Mouse (Mus musculus): ENCODE results near the gene Bri3. TPM values are rescaled to one million over a fixed set of nuclear protein-coding genes. Genes with fewer than 3 reads are reported as not detected.

The Bri3 gene
- total RNA-seq, 2 experiments from 2014 or later: 64.7 to 65.3 TPM

- no peak overlapping the region for H3K4me3 ChIP-seq
- no peak overlapping the region for H3K27ac ChIP-seq
- TF ChIP-seq CTCF (conservative IDR thresholded peaks at IDR 0.05): no peak
- DNase-seq (ENCODE audit: low spot score in 2 of 2): no peak
Measured at GRCm38 (mm10) chr5:144247307-144247706, 3.1 kb downstream of the Bri3 start.

DNA sequence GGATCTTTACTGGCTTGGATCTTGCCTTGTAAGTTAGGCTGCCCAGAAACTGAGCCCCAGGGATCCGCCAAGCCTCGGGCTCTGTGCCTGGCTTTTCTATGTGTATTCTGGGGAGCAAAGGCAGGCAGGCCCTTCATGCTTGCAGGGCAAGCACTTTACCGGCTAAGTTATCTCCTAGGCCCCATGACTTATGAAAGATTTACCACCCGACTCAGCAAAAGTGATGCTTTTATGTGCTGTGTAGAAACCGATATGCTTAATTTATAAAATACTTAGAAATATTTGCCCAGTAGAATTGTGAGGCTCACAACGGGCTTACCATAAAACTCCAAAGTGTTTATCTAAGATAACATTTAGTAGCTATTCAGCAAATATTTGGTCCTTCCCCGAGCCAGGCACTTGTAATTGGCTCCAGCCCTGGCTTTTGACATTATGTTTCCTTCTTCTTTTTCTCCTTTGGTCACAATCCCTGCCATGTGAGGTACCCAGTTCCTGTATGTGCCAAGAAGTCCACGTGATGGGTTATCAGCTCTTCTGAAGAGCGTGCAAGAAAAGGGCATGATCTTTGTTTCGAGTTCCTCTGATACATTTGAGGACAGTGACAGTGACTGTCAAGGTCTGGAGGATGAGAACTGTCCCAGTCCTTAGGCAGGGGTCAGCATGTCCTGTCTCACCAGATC, 3.8 kb downstream of the Bri3 start:
- Histone ChIP-seq H3K27ac (no peak overlapping the region), H3K4me3 (no peak overlapping the region)
- DNase-seq (ENCODE audit: low spot score in 2 of 2): no peak
- no peak for TF ChIP-seq CTCF (conservative IDR thresholded peaks at IDR 0.05)

- DNase-seq (ENCODE audit: low spot score in 2 of 2): no peak
- Histone ChIP-seq H3K27ac (no peak overlapping the region), H3K4me3 (no peak overlapping the region)
- peak; percentile 67 for TF ChIP-seq CTCF (conservative IDR thresholded peaks at IDR 0.05)
Measured at GRCm38 (mm10) chr5:144249871-144250270, 5.6 kb downstream of the Bri3 start.

- no peak overlapping the region for H3K27ac ChIP-seq
- no peak overlapping the region for H3K4me3 ChIP-seq
- no peak for DNase-seq (ENCODE audit: low spot score in 2 of 2)
- TF ChIP-seq CTCF (conservative IDR thresholded peaks at IDR 0.05): no peak
Measured at GRCm38 (mm10) chr5:144251876-144252577, 7.8 kb downstream of the Bri3 start.

DNA sequence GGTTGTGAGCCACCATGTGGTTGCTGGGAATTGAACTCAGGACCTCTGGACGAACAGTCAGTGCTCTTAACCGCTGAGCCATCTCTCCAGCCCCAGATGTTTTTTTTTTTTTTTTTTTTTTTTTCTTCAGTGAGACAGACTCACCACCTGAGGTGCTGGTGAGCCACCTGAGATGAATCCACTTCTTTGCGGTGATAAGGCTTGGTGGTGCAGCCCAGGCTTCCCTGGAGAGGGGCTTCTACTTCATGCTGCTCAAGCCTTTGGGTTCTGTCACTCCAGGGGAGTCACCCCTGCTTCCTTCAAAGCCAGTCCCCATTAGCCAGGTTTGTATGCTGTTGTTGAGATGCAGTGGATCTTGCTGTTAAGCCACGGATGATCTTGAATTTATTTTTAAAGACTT, 9.0 kb downstream of the Bri3 start:
- no peak overlapping the region for H3K4me3 ChIP-seq
- no peak for DNase-seq (ENCODE audit: low spot score in 2 of 2)
- no peak overlapping the region for H3K27ac ChIP-seq
- TF ChIP-seq CTCF (conservative IDR thresholded peaks at IDR 0.05): peak; percentile 36

DNA sequence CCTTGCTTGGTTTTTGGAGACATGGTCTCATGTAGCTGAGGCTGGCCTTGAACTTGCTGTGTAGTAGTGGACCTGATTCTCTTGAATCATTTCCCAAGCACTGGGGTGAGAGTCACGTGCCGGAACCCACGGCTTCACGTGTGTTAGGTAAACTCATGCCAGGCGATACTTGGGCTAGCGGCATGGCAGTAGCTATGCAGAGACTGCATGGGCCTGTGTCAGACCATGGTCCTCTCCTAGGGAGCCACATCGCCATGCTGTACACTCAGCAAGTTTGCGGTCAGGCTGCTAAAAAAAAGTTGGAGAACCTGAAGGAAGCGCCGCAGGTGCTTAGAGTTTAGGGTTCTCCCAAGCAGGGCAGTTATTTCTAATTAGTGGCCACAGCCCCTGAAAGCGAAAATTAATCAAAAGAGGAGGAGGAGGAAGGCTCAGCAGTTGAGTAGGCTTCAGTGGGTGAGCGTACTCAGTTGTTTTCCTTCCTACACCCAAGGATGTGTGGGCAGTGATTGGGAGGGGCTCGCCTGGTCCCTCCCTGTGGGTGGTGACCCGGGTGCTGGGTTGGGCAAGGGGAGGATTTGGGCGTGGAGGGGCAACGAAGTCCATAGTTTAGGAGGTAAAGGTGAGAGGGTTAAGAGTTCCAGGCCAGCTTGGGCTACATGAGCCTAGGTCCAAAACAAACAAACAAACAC, 10.0 kb downstream of the Bri3 start:
- Histone ChIP-seq H3K27ac (peak overlapping the region; percentile 94), H3K4me3 (peak overlapping the region; percentile 82)
- no peak for DNase-seq (ENCODE audit: low spot score in 2 of 2)
- TF ChIP-seq CTCF (conservative IDR thresholded peaks at IDR 0.05): no peak

GRCm38 (mm10) chr5:144254811-144255631, 10.8 kb downstream of the Bri3 start:
- DNase-seq (ENCODE audit: low spot score in 2 of 2): peak; percentile 72 to 79
- H3K4me3 ChIP-seq: peak overlapping the region; percentile 82
- H3K27ac ChIP-seq: peak overlapping the region; percentile 94
- no peak for TF ChIP-seq CTCF (conservative IDR thresholded peaks at IDR 0.05)

DNA sequence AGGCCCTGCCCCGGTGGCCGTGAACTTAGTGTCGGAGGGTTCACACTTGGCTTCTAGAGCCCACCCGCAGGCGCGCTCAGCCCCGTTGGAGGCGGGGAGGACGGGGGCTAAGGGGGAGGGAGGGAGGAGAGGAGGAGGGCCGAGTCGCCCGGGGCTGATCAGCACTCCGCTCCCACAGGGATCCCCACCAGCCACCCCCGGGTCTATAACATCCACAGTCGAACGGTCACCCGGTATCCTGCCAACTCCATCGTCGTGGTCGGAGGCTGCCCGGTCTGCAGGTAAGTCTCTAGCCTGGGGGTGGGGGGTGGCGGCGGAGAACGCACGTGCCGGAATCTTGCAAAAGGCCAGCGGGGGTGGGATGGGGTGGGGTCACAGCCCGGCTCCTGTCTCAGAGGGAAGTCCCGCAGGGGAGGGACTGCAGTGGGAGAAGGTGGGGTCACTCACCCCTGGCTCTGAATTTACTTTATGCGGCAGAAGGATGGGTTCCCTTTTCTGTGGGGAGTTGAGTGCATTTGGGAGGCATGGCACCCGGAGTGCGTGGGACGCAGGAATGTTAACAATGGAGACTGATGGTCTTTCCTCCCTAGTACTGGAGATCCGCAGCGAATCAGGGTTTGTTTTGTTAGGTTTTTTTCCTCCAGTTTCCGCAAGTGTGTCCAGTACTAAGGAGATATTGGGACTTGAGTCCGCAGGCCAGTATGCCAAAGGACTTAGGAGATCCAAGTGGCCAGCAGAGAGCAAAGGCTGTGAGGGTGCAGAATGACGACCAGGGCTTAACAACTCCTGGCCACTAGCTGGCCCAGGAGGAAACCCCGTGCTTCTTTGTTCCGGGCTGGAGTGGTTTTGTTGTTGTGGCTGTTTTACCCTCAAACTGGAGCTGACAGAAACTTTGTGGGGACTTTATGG, 11.6 kb downstream of the Bri3 start:
- TF ChIP-seq CTCF (conservative IDR thresholded peaks at IDR 0.05): 0 out of 2 replicates have a peak, but pooled peaks have one; percentile 23
- Histone ChIP-seq H3K27ac (peak overlapping the region; percentile 94), H3K4me3 (peak overlapping the region; percentile 82)
- peak in 1 of 2 experiments; percentile 33 for DNase-seq (ENCODE audit: low spot score in 2 of 2)

GRCm38 (mm10) chr5:144256541-144256870, 12.3 kb downstream of the Bri3 start:
- no peak for TF ChIP-seq CTCF (conservative IDR thresholded peaks at IDR 0.05)
- H3K27ac ChIP-seq: peak overlapping the region; percentile 94
- peak overlapping the region; percentile 82 for H3K4me3 ChIP-seq
- no peak for DNase-seq (ENCODE audit: low spot score in 2 of 2)

DNA sequence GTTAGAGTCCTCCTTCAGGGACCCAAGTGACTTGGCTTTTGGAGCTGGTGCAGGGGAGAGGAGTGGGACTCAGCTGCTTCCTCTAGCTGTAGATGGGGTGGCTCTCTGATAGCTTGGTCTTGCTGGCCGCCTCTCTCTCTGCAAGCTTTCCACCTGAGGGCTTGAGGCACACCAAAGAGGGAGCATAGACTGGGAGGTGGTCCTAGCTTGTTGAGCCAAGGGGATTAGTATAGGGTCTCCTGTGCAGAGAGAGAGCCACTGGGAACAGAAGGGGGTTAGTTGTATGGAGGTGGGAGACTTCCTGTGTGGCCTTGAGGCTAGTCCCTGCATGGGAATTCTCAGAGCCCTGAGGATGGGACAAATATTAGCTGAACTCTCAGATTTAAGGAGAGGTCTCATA, 12.7 kb downstream of the Bri3 start:
- DNase-seq (ENCODE audit: low spot score in 2 of 2): no peak
- Histone ChIP-seq H3K27ac (peak overlapping the region; percentile 94), H3K4me3 (peak overlapping the region; percentile 82)
- no peak for TF ChIP-seq CTCF (conservative IDR thresholded peaks at IDR 0.05)

- Histone ChIP-seq H3K27ac (peak overlapping the region; percentile 94; the same call in 1 of the 2 replicates), H3K4me3 (peak overlapping the region; percentile 41)
- no peak for DNase-seq (ENCODE audit: low spot score in 2 of 2)
- TF ChIP-seq CTCF (conservative IDR thresholded peaks at IDR 0.05): peak; percentile 28
Measured at GRCm38 (mm10) chr5:144257451-144258110, 13.3 kb downstream of the Bri3 start.

Data from layer of hippocampus, adult 2 months (tissue).